Mouse (Mus musculus): Measurements from ENCODE around the gene Mocs1. TPM values are rescaled to one million over a fixed set of nuclear protein-coding genes. Genes with fewer than 3 reads are reported as not detected.

Mocs1 gene
- polyA plus RNA-seq, 1 experiment from 2014 or later: 9.9 TPM

DNA sequence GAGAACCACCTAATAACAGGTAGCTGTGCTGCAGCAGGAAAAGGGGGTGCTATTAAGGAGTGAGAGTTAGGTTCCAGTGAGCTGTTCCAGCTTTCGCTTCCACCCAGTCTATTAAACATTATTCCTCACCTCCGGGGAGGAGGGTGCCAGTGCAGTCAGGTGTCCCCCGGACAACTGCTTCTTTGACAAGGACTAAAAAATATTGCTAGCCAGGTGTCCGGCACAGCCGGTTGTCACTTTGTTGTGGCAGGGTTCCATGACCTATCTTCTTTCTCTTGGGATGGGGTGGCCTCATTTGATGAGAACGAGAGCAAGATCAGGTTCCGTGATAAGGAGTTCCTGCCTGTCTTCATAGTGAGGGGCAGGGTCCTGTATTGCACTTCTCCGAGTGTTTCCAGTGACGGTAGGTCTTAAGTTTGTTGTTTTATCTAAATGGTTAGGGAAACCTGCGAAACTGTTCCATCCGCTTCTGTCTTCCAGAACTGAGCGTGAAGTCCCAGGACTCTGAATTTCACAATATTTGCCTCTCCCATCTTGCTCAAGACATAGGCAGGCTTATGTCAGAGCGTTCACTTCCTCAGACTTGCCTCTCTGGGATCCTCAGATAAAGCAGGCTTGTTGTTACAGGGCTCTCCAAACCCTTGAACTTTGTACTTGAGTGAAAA is 721 bp downstream of the Mocs1 start:
- Histone ChIP-seq H3K36me3 (ENCODE audit: control insufficient read depth, insufficient read depth, low read length) (peaks cover 4% of the 10 kb centered on the region; the same call in 1 of the 2 replicates), H3K27ac (ENCODE audit: low read length) (peak overlapping the region; percentile 81; the same call in 1 of the 2 replicates), H3K9ac (replicated peaks; ENCODE audit: low read depth, low read length) (peak overlapping the region; percentile 89), H3K4me2 (replicated peaks; ENCODE audit: low read depth, low read length) (peak overlapping the region; percentile 91), H3K4me3 (ENCODE audit: low read depth, low read length) (peak overlapping the region; percentile 78), H3K4me1 (ENCODE audit: control insufficient read depth, insufficient read depth, low read length) (peaks cover 21% of the 10 kb centered on the region), H3K27me3 (ENCODE audit: control insufficient read depth, insufficient read depth, low read length) (no peaks in the 10 kb centered on the region), H3K9me3 (ENCODE audit: control insufficient read depth, low read depth, low read length) (no peaks in the 10 kb centered on the region)
- 27% methylated on average over 13 of the region's 13 CpGs for WGBS
- 0 out of 2 replicates have a peak, but pooled peaks have one; percentile 3 for ATAC-seq (ENCODE audit: insufficient number of reproducible peaks, insufficient read depth, low FRiP score, low read depth)

DNA sequence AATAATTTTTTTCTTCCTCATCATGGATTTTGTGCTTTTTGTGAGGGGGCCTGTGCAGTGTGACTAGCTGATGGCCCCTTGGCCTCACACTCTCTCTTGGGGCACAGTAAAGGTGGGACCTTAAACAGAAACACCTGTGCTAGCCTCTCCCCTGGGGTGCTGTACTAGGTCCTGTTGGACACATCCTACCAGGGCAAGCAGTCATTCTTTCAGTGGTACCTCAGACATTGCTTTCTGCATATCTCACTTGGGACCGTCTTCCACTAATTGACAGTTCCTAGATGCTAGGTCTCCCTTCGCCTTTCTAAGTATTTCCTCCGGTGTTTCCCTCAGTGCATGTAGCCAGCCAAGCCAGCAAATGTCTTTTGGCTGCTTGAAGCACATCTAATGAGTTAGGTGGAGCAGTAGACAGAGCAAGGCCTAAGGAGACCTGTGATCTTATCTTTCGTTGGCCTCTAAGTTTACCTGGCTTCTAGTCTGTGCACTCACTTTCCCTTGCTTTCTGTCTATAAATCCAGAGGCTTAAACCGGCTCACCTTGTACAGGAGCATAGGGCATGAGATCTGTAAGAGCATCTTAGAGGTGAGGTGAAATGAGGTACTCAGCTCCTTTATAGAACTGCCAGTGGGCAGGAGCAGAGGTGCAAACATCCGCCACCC is 1.4 kb downstream of the Mocs1 start:
- Histone ChIP-seq H3K36me3 (ENCODE audit: control insufficient read depth, insufficient read depth, low read length) (peaks cover 4% of the 10 kb centered on the region), H3K27me3 (ENCODE audit: control insufficient read depth, insufficient read depth, low read length) (no peaks in the 10 kb centered on the region), H3K27ac (ENCODE audit: low read length) (no peak overlapping the region)

DNA sequence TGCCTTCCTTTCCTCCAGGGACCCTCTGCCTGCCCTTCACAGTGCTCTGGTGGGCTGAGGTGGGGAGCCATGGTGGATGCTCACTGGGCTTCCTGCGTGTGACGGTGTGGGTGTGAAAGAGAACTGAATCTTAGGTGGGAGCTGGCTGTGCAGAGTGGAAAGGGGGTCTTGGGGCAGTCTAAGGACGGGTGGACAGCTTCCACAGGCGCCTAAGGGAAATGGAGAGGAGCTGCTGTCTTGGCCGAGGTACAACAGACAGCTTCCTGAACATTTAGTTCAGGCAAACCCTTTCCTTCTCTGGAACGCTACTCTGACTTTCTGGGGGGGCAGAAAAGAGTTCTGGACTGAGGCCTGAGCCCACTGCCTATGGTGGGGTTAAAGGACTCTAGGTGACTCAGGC is 2.0 kb downstream of the Mocs1 start:
- Histone ChIP-seq H3K27me3 (ENCODE audit: control insufficient read depth, insufficient read depth, low read length) (no peaks in the 10 kb centered on the region), H3K27ac (ENCODE audit: low read length) (no peak overlapping the region), H3K4me1 (ENCODE audit: control insufficient read depth, insufficient read depth, low read length) (peaks cover 21% of the 10 kb centered on the region), H3K4me3 (ENCODE audit: low read depth, low read length) (no peak overlapping the region), H3K9me3 (ENCODE audit: control insufficient read depth, low read depth, low read length) (no peaks in the 10 kb centered on the region), H3K4me2 (replicated peaks; ENCODE audit: low read depth, low read length) (0 out of 2 replicates have a peak overlapping the region, but pooled peaks have one; percentile 5), H3K9ac (replicated peaks; ENCODE audit: low read depth, low read length) (no peak overlapping the region), H3K36me3 (ENCODE audit: control insufficient read depth, insufficient read depth, low read length) (peaks cover 7% of the 10 kb centered on the region)
- WGBS: 71% methylated on average over 6 of the region's 6 CpGs
- no peak for ATAC-seq (ENCODE audit: insufficient number of reproducible peaks, insufficient read depth, low FRiP score, low read depth)

More for the DNA sequence above, 1.4 kb downstream of the Mocs1 start:
- peak overlapping the region; percentile 91 for H3K4me2 ChIP-seq (replicated peaks; ENCODE audit: low read depth, low read length)
- WGBS: 84% methylated on average over 6 of the region's 6 CpGs
- H3K9ac ChIP-seq (replicated peaks; ENCODE audit: low read depth, low read length): no peak overlapping the region
- ATAC-seq (ENCODE audit: insufficient number of reproducible peaks, insufficient read depth, low FRiP score, low read depth): no peak
- H3K4me1 ChIP-seq (ENCODE audit: control insufficient read depth, insufficient read depth, low read length): peaks cover 21% of the 10 kb centered on the region
- peak overlapping the region; percentile 78; the same call in 1 of the 2 replicates for H3K4me3 ChIP-seq (ENCODE audit: low read depth, low read length)
- H3K9me3 ChIP-seq (ENCODE audit: control insufficient read depth, low read depth, low read length): no peaks in the 10 kb centered on the region

DNA sequence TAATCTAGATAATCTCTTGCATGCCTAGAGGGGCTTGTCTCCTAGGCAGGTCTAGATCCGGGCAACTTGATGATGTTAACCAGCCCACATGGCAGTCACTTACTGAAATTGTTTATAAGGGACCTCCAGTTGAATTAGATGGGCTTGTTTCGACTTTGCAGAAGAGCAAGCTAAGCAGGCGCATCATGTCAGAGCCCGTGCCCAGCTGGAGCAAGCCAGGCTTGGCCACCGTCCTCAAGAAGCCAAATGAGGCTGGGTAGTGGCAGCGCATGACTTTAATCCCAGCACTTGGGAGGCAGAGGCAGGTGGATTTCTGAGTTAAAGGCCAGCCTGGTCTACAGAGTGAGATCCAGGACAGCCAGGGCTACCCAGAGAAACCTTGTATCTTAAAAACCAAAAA is 3.0 kb downstream of the Mocs1 start:
- peaks cover 11% of the 10 kb centered on the region for H3K36me3 ChIP-seq (ENCODE audit: control insufficient read depth, insufficient read depth, low read length)
- WGBS: 87% methylated on average over 6 of the region's 6 CpGs

DNA sequence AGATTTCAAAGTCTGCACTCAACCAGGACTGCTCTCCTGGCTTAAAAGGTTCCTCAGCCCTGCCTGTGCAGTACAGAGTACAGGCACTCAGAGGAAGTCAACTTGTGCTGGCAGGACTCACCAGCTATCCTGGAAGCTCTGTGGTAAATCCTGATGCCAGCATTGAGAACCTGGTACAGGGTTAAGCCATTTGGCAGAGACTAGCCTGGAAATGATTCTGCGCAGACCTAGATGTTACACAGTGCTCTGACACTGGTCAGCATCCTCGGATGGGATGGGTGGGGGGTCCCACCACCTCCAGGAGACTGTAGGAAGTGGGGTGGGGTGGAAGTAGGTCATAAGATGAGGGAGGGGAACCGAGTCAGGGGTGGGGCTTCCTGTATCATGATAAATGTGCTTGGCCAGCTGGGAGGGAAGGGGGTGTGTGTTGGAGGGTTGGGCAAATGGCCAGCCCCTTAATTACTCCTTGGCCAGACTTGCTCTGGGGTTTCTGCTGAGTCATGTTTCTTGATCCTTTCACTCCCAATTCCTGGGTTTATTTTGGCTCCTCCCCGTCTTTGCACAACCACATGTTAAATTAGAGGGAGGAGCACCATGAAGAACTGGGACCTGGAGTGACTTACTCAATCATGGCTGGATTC is 4.0 kb downstream of the Mocs1 start:
- peaks cover 21% of the 10 kb centered on the region for H3K4me1 ChIP-seq (ENCODE audit: control insufficient read depth, insufficient read depth, low read length)
- no peak overlapping the region for H3K27ac ChIP-seq (ENCODE audit: low read length)
- H3K27me3 ChIP-seq (ENCODE audit: control insufficient read depth, insufficient read depth, low read length): no peaks in the 10 kb centered on the region
- no peak overlapping the region for H3K4me3 ChIP-seq (ENCODE audit: low read depth, low read length)
- H3K36me3 ChIP-seq (ENCODE audit: control insufficient read depth, insufficient read depth, low read length): peaks cover 11% of the 10 kb centered on the region
- WGBS: 47% methylated on average over 4 of the region's 4 CpGs
- H3K4me2 ChIP-seq (replicated peaks; ENCODE audit: low read depth, low read length): no peak overlapping the region
- H3K9ac ChIP-seq (replicated peaks; ENCODE audit: low read depth, low read length): no peak overlapping the region
- no peaks in the 10 kb centered on the region for H3K9me3 ChIP-seq (ENCODE audit: control insufficient read depth, low read depth, low read length)
- no peak for ATAC-seq (ENCODE audit: insufficient number of reproducible peaks, insufficient read depth, low FRiP score, low read depth)

More for the DNA sequence above, 3.0 kb downstream of the Mocs1 start:
- Histone ChIP-seq H3K9me3 (ENCODE audit: control insufficient read depth, low read depth, low read length) (no peaks in the 10 kb centered on the region), H3K27ac (ENCODE audit: low read length) (no peak overlapping the region), H3K4me3 (ENCODE audit: low read depth, low read length) (no peak overlapping the region), H3K4me1 (ENCODE audit: control insufficient read depth, insufficient read depth, low read length) (peaks cover 21% of the 10 kb centered on the region), H3K4me2 (replicated peaks; ENCODE audit: low read depth, low read length) (no peak overlapping the region), H3K9ac (replicated peaks; ENCODE audit: low read depth, low read length) (no peak overlapping the region), H3K27me3 (ENCODE audit: control insufficient read depth, insufficient read depth, low read length) (no peaks in the 10 kb centered on the region)
- ATAC-seq (ENCODE audit: insufficient number of reproducible peaks, insufficient read depth, low FRiP score, low read depth): no peak

DNA sequence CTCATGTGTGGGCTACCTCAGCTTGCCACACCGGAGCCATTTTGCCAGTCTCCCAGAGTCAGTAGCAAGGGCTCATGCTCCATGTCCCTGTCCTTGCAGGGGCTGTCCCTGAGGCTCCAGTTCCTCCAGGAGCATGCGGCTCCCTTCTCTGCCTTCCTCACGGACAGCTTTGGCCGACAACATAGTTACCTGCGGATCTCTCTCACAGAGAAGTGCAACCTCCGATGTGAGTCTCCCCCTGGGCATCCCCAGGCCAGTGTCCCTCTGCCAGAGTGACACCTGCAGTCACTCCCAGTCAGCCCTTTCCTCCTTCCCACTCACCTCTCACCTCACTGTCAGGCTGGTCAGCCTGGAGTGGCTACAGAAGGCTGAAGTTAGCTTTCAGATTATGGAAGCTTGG is 4.9 kb downstream of the Mocs1 start:
- ATAC-seq (ENCODE audit: insufficient number of reproducible peaks, insufficient read depth, low FRiP score, low read depth): no peak
- H3K4me1 ChIP-seq (ENCODE audit: control insufficient read depth, insufficient read depth, low read length): peaks cover 21% of the 10 kb centered on the region
- no peak overlapping the region for H3K4me2 ChIP-seq (replicated peaks; ENCODE audit: low read depth, low read length)
- no peaks in the 10 kb centered on the region for H3K27me3 ChIP-seq (ENCODE audit: control insufficient read depth, insufficient read depth, low read length)
- H3K9me3 ChIP-seq (ENCODE audit: control insufficient read depth, low read depth, low read length): no peaks in the 10 kb centered on the region
- no peak overlapping the region for H3K4me3 ChIP-seq (ENCODE audit: low read depth, low read length)
- H3K27ac ChIP-seq (ENCODE audit: low read length): no peak overlapping the region
- peaks cover 11% of the 10 kb centered on the region for H3K36me3 ChIP-seq (ENCODE audit: control insufficient read depth, insufficient read depth, low read length)
- no peak overlapping the region for H3K9ac ChIP-seq (replicated peaks; ENCODE audit: low read depth, low read length)
- 97% methylated on average over 6 of the region's 6 CpGs for WGBS

DNA sequence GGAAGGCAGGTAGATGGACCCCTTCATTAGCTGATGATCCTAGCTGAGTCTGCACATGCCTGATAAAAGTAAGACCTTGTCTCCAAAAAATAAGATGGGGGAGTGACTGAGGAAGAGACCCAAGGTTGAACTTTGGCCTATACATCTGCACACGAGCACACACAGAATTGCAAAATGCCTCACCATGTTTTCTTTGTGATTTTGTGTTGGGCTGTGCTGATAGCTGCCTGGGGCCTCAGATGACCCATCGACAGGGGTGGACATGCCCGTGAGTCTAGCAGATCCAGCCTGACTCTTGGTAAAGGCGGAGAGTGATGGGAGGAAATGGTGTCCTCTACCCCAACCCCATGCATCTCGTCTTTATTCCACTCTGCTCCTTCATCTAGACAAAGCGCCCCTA is 6.1 kb downstream of the Mocs1 start:
- H3K9me3 ChIP-seq (ENCODE audit: control insufficient read depth, low read depth, low read length): no peaks in the 10 kb centered on the region
- H3K4me3 ChIP-seq (ENCODE audit: low read depth, low read length): no peak overlapping the region
- H3K4me2 ChIP-seq (replicated peaks; ENCODE audit: low read depth, low read length): no peak overlapping the region
- no peaks in the 10 kb centered on the region for H3K27me3 ChIP-seq (ENCODE audit: control insufficient read depth, insufficient read depth, low read length)
- no peak overlapping the region for H3K27ac ChIP-seq (ENCODE audit: low read length)
- no peak overlapping the region for H3K9ac ChIP-seq (replicated peaks; ENCODE audit: low read depth, low read length)
- ATAC-seq (ENCODE audit: insufficient number of reproducible peaks, insufficient read depth, low FRiP score, low read depth): no peak
- peaks cover 18% of the 10 kb centered on the region for H3K4me1 ChIP-seq (ENCODE audit: control insufficient read depth, insufficient read depth, low read length)
- peaks cover 11% of the 10 kb centered on the region for H3K36me3 ChIP-seq (ENCODE audit: control insufficient read depth, insufficient read depth, low read length)
- WGBS: 72% methylated on average over 6 of the region's 6 CpGs

DNA sequence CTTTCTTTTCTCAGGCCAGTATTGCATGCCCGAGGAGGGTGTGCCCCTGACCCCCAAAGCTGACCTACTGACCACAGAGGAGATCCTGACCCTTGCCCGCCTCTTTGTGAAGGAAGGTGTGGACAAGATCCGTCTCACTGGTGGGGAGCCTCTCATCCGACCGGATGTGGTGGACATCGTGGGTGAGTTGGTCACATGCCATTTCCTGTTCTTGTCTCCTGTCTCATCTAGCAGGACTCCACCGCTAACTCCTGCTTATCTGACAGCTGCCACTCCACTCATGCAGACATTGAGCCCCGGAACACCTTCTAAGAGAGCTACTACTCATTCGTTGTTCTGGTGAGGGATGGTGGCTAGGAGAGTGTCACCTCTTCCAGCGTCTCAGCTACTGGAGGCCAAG is 6.9 kb downstream of the Mocs1 start:
- no peak for ATAC-seq (ENCODE audit: insufficient number of reproducible peaks, insufficient read depth, low FRiP score, low read depth)
- Histone ChIP-seq H3K27me3 (ENCODE audit: control insufficient read depth, insufficient read depth, low read length) (no peaks in the 10 kb centered on the region), H3K4me1 (ENCODE audit: control insufficient read depth, insufficient read depth, low read length) (peaks cover 9% of the 10 kb centered on the region), H3K27ac (ENCODE audit: low read length) (no peak overlapping the region), H3K4me3 (ENCODE audit: low read depth, low read length) (no peak overlapping the region), H3K4me2 (replicated peaks; ENCODE audit: low read depth, low read length) (no peak overlapping the region), H3K9me3 (ENCODE audit: control insufficient read depth, low read depth, low read length) (no peaks in the 10 kb centered on the region), H3K9ac (replicated peaks; ENCODE audit: low read depth, low read length) (no peak overlapping the region), H3K36me3 (ENCODE audit: control insufficient read depth, insufficient read depth, low read length) (peaks cover 11% of the 10 kb centered on the region)
- 95% methylated on average over 10 of the region's 10 CpGs for WGBS
